Mouse (Mus musculus) bone marrow, adult 2 months (tissue): ENCODE measurements around the gene Sh3bgrl3.

Experiments
- CTCF ChIP-seq: fragments of 200-500 bp; IDR thresholded peaks from 2 replicates; pipeline ENCODE4 v1.5.1; 2011; ENCODE audit warnings: low read length, control low read depth; ENCODE audit not compliant: control insufficient read depth, insufficient read depth
- POLR2A ChIP-seq: fragments of 200-500 bp; IDR thresholded peaks from 2 replicates; pipeline ENCODE4 v1.6.1; 2011; ENCODE audit warnings: low read depth, mild to moderate bottlenecking, control low read depth, low read length, borderline replicate concordance; ENCODE audit not compliant: control insufficient read depth

DNA sequence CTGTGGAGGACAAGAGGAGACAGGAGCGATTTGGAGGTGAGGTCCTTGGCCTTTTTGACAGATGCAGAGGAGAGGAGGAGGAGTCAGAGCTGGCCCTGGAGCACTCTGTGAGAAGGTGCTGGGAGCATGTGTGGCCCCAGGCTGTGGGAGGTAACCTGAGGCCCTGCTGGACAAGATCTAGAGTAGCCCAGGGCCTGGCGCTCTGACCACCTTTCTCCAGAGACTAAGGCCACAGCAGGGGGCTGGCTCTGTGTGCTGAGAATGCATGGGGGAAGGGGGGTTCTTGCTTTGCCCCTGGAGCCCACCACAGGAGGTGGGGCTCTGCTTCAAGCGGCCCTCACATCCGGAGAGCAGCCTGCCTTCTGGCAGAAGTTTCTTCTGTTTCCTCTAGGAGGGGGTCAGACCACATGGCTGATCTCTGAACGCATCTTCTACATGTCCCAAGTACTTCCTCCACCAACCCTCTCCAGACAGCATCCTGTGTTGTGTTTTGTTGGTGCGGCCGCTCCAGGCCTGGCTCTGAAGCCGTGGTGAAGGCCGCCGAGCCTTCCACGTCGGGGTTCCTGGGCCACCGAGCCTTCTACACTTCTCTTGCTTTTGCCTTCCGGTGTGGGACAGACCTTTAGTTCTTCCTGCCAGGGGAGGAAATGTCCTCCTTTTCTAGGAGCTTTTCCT, 10.3 kb downstream of the Sh3bgrl3 start:
- TF ChIP-seq CTCF (no peak), POLR2A (0 out of 2 replicates have a peak, but pooled peaks have one; percentile 15)
